8 mouse cellular contexts compared by ENCODE assay signal in the genomic region with DNA sequence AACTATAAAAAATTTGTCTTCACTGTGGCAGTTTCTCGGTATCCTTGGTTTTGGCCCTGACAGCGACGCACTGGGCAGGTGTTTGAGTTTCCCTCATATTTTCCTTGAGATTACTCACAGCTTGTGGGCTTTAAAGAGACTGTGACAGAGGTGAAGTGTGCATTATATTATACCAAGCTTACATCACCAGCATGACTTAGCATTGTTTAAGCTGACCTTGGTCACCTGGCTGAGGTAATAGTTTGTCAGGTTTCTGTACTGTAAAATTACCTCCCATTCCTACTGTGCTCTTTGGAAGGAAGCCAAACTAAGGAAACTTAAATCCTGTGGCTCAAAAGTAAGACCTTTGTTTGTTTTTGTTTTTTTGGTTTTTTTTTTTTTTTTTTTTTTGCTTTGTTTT.
A peak's percentile ranks its signal among the peaks of the same experiment; 100 is the strongest.
DNase-seq lines count a peak whose midpoint lies in the region; ATAC-seq and TF ChIP-seq lines count a peak whose summit lies in the region.

No protein-coding gene starts in this region.

- DNase-seq in layer of hippocampus, adult 2 months (ENCODE audit: low spot score in 2 of 2): no peak
- no peak for DNase-seq in layer of hippocampus, adult 9-10 months (ENCODE audit: low spot score)
- no peak for DNase-seq in forebrain, embryonic 11.5 days (ENCODE audit: low spot score)
- DNase-seq in limb, embryonic 10.5 days (ENCODE audit: low spot score): no peak
- no peak for DNase-seq in layer of hippocampus, postnatal 36 days
- DNase-seq in retina, embryonic 14.5 days (ENCODE audit: low spot score): no peak
- DNase-seq in left cerebral cortex, postnatal 4 days: no peak

- H3K27me3 ChIP-seq in forebrain, embryonic 11.5 days (ENCODE audit: control insufficient read depth, insufficient read depth, low read length): no peaks in the 10 kb centered on the region
- H3K27me3 ChIP-seq in limb, embryonic 10.5 days (ENCODE audit: low read depth, poor library complexity, severe bottlenecking): no peaks in the 10 kb centered on the region
- no peaks in the 10 kb centered on the region for H3K27me3 ChIP-seq in neural tube, embryonic 13.5 days

- H3K9ac ChIP-seq in forebrain, embryonic 11.5 days (ENCODE audit: low read length): peak overlapping the region; percentile 20; the same call in 1 of the 2 replicates
- H3K9ac ChIP-seq in neural tube, embryonic 13.5 days: peak overlapping the region; percentile 22; the same call in 1 of the 2 replicates

- no peak for TF ChIP-seq CTCF in layer of hippocampus, adult 2 months (conservative IDR thresholded peaks at IDR 0.05)

- H3K4me2 ChIP-seq in forebrain, embryonic 11.5 days (ENCODE audit: low read depth, low read length, severe bottlenecking): peak overlapping the region; percentile 5; the same call in 1 of the 2 replicates
- H3K4me2 ChIP-seq in neural tube, embryonic 13.5 days: peak overlapping the region; percentile 76

- intact Hi-C loops in left cerebral cortex, postnatal 4 days (cut with DNase I): loop anchor here (5.0 kb wide), 1 partner anchor 71 kb away; the partner anchor contains the start of gene Clasp1

- peak overlapping the region; percentile 100 for H3K27ac ChIP-seq in layer of hippocampus, adult 2 months
- peak overlapping the region; percentile 93; the same call in 1 of the 2 replicates for H3K27ac ChIP-seq in forebrain, embryonic 11.5 days (ENCODE audit: low read depth, low read length)
- no peak overlapping the region for H3K27ac ChIP-seq in limb, embryonic 10.5 days
- H3K27ac ChIP-seq in neural tube, embryonic 13.5 days (replicated peaks): peak overlapping the region; percentile 91; the same call in 1 of the 2 replicates

- H3K4me3 ChIP-seq in layer of hippocampus, adult 2 months: peak overlapping the region; percentile 57; the same call in 1 of the 2 replicates
- no peak overlapping the region for H3K4me3 ChIP-seq in forebrain, embryonic 11.5 days (ENCODE audit: low read depth, low read length)
- H3K4me3 ChIP-seq in limb, embryonic 10.5 days: 0 out of 2 replicates have a peak overlapping the region, but pooled peaks have one; percentile 51
- H3K4me3 ChIP-seq in neural tube, embryonic 13.5 days: no peak overlapping the region

- peaks cover 12% of the 10 kb centered on the region; the same call in 1 of the 2 replicates for H3K4me1 ChIP-seq in forebrain, embryonic 11.5 days (replicated peaks; ENCODE audit: control insufficient read depth, insufficient read depth, low read length)
- H3K4me1 ChIP-seq in limb, embryonic 10.5 days: peaks cover 33% of the 10 kb centered on the region
- peaks cover 47% of the 10 kb centered on the region for H3K4me1 ChIP-seq in neural tube, embryonic 13.5 days (replicated peaks)

- no peaks in the 10 kb centered on the region for H3K9me3 ChIP-seq in forebrain, embryonic 11.5 days (ENCODE audit: control insufficient read depth, low read length)
- no peaks in the 10 kb centered on the region for H3K9me3 ChIP-seq in limb, embryonic 10.5 days (replicated peaks)
- H3K9me3 ChIP-seq in neural tube, embryonic 13.5 days: no peaks in the 10 kb centered on the region

- no peaks in the 10 kb centered on the region for H3K36me3 ChIP-seq in forebrain, embryonic 11.5 days (ENCODE audit: control insufficient read depth, insufficient read depth, low read length)
- H3K36me3 ChIP-seq in limb, embryonic 10.5 days: peaks cover 27% of the 10 kb centered on the region
- H3K36me3 ChIP-seq in neural tube, embryonic 13.5 days: peaks cover 27% of the 10 kb centered on the region

- WGBS in forebrain, embryonic 11.5 days: 53% methylated on average over 3 of the region's 3 CpGs
- WGBS in limb, embryonic 10.5 days: 72% methylated on average over 3 of the region's 3 CpGs
- 56% methylated on average over 3 of the region's 3 CpGs for WGBS in neural tube, embryonic 13.5 days

- ATAC-seq in forebrain, embryonic 11.5 days (replicated peaks; ENCODE audit: low FRiP score): no peak
- no peak for ATAC-seq in neural tube, embryonic 13.5 days (ENCODE audit: low read depth)

Comparison
In these comparisons a context has a peak if more than half of its experiments do, and no peak if none do; other contexts are left out.
1. H3K4me3 ChIP-seq: peak in layer of hippocampus, adult 2 months (single experiment) and limb, embryonic 10.5 days (single experiment); none in forebrain, embryonic 11.5 days (single experiment) and neural tube, embryonic 13.5 days (single experiment).